17 mouse cellular contexts compared by ENCODE assay signal in the genomic region with DNA sequence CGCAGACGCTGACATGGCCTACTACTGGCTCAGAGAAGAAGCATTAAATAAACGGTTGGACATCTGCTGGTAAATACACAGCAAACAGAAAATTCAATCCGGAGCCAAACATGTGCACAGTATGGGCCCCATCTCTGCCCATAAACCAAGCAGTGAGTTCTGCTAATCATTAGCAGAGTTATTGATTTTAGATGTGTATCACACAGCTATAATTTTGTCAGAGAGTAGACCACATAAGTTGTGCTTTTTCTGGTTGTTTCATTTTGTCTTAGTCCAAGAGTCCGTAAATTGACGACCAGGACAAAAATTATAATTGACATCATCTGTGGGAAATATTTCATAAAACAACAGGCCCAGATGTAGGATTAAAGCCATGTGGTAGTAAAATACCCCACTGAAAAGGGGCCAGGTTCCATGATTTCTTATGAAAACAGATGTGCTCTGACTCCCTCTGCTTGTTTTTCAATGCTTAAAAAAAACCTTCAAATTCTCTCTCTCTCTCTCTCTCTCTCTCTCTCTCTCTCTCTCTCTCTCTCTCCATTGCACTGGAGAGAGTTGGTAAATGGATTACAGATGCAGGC.
DNase-seq lines count a peak whose midpoint lies in the region; ATAC-seq and TF ChIP-seq lines count a peak whose summit lies in the region.
"Had no signal": no experiment of that assay in that cellular context is flagged by ENCODE, and none has a peak within 500 bp of the region (broad histone marks: within the 10 kb centered on the region; RNA-seq: fewer than 3 reads in every experiment).

No protein-coding gene starts in this region.

- no peaks in the 10 kb centered on the region for H3K27me3 ChIP-seq in intestine, embryonic 15.5 days (replicated peaks)
- no peaks in the 10 kb centered on the region for H3K27me3 ChIP-seq in intestine, postnatal 0 days (replicated peaks; ENCODE audit: control insufficient read depth, insufficient read depth, low read length)
- H3K27me3 ChIP-seq in embryonic facial prominence, embryonic 12.5 days = no peaks in the 10 kb centered on the region
- H3K27me3 ChIP-seq in intestine, embryonic 16.5 days (replicated peaks; ENCODE audit: control insufficient read depth, insufficient read depth, low read length) = no peaks in the 10 kb centered on the region
- H3K27me3 ChIP-seq: hindbrain, embryonic 12.5 days; liver, embryonic 15.5 days had no signal

- TF ChIP-seq CTCF in intestine, postnatal 0 days (IDR thresholded peaks at IDR 0.05; ENCODE audit: low read depth) = no peak

- H3K4me1 ChIP-seq in intestine, embryonic 15.5 days (replicated peaks) = no peaks in the 10 kb centered on the region
- H3K4me1 ChIP-seq in intestine, postnatal 0 days (replicated peaks; ENCODE audit: control insufficient read depth, insufficient read depth, low read length) = no peaks in the 10 kb centered on the region
- peaks cover 17% of the 10 kb centered on the region for H3K4me1 ChIP-seq in embryonic facial prominence, embryonic 12.5 days
- H3K4me1 ChIP-seq in intestine, embryonic 16.5 days (ENCODE audit: control insufficient read depth, insufficient read depth, low read length) = no peaks in the 10 kb centered on the region
- H3K4me1 ChIP-seq: hindbrain, embryonic 12.5 days; liver, embryonic 15.5 days had no signal

- no peaks in the 10 kb centered on the region for H3K36me3 ChIP-seq in intestine, embryonic 15.5 days
- no peaks in the 10 kb centered on the region for H3K36me3 ChIP-seq in intestine, postnatal 0 days (ENCODE audit: control insufficient read depth, insufficient read depth)
- no peaks in the 10 kb centered on the region for H3K36me3 ChIP-seq in embryonic facial prominence, embryonic 12.5 days
- no peaks in the 10 kb centered on the region for H3K36me3 ChIP-seq in intestine, embryonic 16.5 days (ENCODE audit: control insufficient read depth, insufficient read depth, low read length)
- H3K36me3 ChIP-seq: hindbrain, embryonic 12.5 days; liver, embryonic 15.5 days had no signal

- H3K9me3 ChIP-seq in intestine, embryonic 15.5 days = no peaks in the 10 kb centered on the region
- no peaks in the 10 kb centered on the region for H3K9me3 ChIP-seq in intestine, postnatal 0 days (ENCODE audit: control insufficient read depth)
- no peaks in the 10 kb centered on the region for H3K9me3 ChIP-seq in embryonic facial prominence, embryonic 12.5 days
- no peaks in the 10 kb centered on the region for H3K9me3 ChIP-seq in intestine, embryonic 16.5 days (ENCODE audit: control insufficient read depth, low read length)
- H3K9me3 ChIP-seq: hindbrain, embryonic 12.5 days; liver, embryonic 15.5 days had no signal

- no peak overlapping the region for H3K4me3 ChIP-seq in intestine, embryonic 15.5 days (replicated peaks)
- no peak overlapping the region for H3K4me3 ChIP-seq in intestine, postnatal 0 days (ENCODE audit: low read depth, low read length)
- H3K4me3 ChIP-seq in embryonic facial prominence, embryonic 12.5 days = no peak overlapping the region
- H3K4me3 ChIP-seq in intestine, embryonic 16.5 days (ENCODE audit: low read length) = no peak overlapping the region
- H3K4me3 ChIP-seq: hindbrain, embryonic 12.5 days; liver, embryonic 15.5 days had no signal

- intact Hi-C loops in left cerebral cortex, postnatal 4 days (cut with DNase I) = no loop called here

- no peak overlapping the region for H3K9ac ChIP-seq in intestine, embryonic 15.5 days
- H3K9ac ChIP-seq in intestine, postnatal 0 days (ENCODE audit: low read depth, low read length) = no peak overlapping the region
- H3K9ac ChIP-seq in embryonic facial prominence, embryonic 12.5 days = no peak overlapping the region
- H3K9ac ChIP-seq in intestine, embryonic 16.5 days (ENCODE audit: low read depth, low read length) = no peak overlapping the region
- H3K9ac ChIP-seq: forebrain, postnatal 0 days; hindbrain, embryonic 12.5 days; liver, embryonic 15.5 days had no signal

- H3K4me2 ChIP-seq in intestine, embryonic 15.5 days (replicated peaks) = no peak overlapping the region
- no peak overlapping the region for H3K4me2 ChIP-seq in intestine, postnatal 0 days (replicated peaks; ENCODE audit: low read depth)
- H3K4me2 ChIP-seq in embryonic facial prominence, embryonic 12.5 days (replicated peaks) = no peak overlapping the region
- H3K4me2 ChIP-seq in intestine, embryonic 16.5 days (ENCODE audit: low read depth, low read length) = no peak overlapping the region
- H3K4me2 ChIP-seq: hindbrain, embryonic 12.5 days; liver, embryonic 15.5 days had no signal

- DNase-seq in skeletal muscle tissue, adult 2 months (ENCODE audit: low read depth, low spot score) = peak; percentile 36
- no peak for DNase-seq in left cerebral cortex, postnatal 4 days
- DNase-seq in lung, postnatal 14 days = no peak
- DNase-seq: adrenal gland, postnatal 10 days; cerebellum, adult 18-20 months; forebrain, postnatal 0 days; gastrocnemius, postnatal 10 days; kidney, adult 2 months; kidney, postnatal 4 days; right cerebral cortex, postnatal 25 days; thymus, postnatal 4 days had no signal

- WGBS in intestine, embryonic 15.5 days = 61% methylated on average over 6 of the region's 6 CpGs
- WGBS in intestine, postnatal 0 days = 34% methylated on average over 6 of the region's 6 CpGs
- 27% methylated on average over 6 of the region's 6 CpGs for WGBS in embryonic facial prominence, embryonic 12.5 days
- 56% methylated on average over 6 of the region's 6 CpGs for WGBS in intestine, embryonic 16.5 days

- H3K27ac ChIP-seq in intestine, embryonic 15.5 days = no peak overlapping the region
- no peak overlapping the region for H3K27ac ChIP-seq in intestine, postnatal 0 days (ENCODE audit: low read depth, low read length)
- H3K27ac ChIP-seq in embryonic facial prominence, embryonic 12.5 days = peak overlapping the region; percentile 41; the same call in 1 of the 2 replicates
- H3K27ac ChIP-seq in intestine, embryonic 16.5 days (ENCODE audit: low read length) = no peak overlapping the region
- H3K27ac ChIP-seq: hindbrain, embryonic 12.5 days; liver, embryonic 15.5 days had no signal

- ATAC-seq in intestine, embryonic 15.5 days = peak; percentile 71
- ATAC-seq in intestine, postnatal 0 days = no peak
- ATAC-seq in embryonic facial prominence, embryonic 12.5 days (ENCODE audit: insufficient number of reproducible peaks, insufficient read depth, low FRiP score, low TSS enrichment) = peak; percentile 75
- peak; percentile 48; the same call in 1 of the 2 replicates for ATAC-seq in intestine, embryonic 16.5 days
- ATAC-seq: forebrain, postnatal 0 days had no signal
